Mouse (Mus musculus): ENCODE measurements around the gene Rnf43. TPM values are rescaled to one million over a fixed set of nuclear protein-coding genes. Genes with fewer than 3 reads are reported as not detected.

Gene Rnf43
- total and polyA plus RNA-seq, 3 experiments, result 14.6 to 17.3 TPM; not detected in 1

DNA sequence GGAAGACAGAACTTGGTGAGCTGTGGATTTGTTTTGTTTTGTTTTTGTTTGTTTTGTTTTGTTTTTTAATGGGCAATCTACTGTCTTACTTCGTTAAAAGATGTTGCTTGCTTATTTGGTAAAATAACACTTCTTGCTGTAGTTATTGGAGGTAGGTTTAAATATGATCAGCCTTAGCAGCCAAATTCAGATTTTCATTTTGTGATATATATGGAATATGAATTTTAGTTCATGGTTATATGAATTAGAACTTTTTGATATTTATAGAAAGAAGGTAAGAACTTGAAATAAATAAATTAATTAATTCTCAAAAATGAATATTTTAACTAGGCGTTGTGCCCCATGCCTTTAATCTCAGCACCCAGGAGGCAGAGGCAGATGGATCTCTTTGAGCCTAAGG, 3.1 kb downstream of the Rnf43 start:
- no peaks in the 10 kb centered on the region for H3K9me3 ChIP-seq (replicated peaks; ENCODE audit: insufficient read depth, low read length)
- H3K79me2 ChIP-seq (ENCODE audit: control insufficient read depth, insufficient read depth, low read length, poor library complexity), result peaks cover 18% of the 10 kb centered on the region
- H3K27me3 ChIP-seq (ENCODE audit: control insufficient read depth in 1 of 2, insufficient read depth in 2 of 2, low read length in 2 of 2), result peaks cover 6 to 11% of the 10 kb centered on the region in 2 experiments; a peak in 3 of 4 replicates
- peaks cover 3 to 7% of the 10 kb centered on the region in 2 experiments; a peak in 3 of 4 replicates for H3K4me1 ChIP-seq (ENCODE audit: control insufficient read depth in 1 of 2, insufficient read depth in 2 of 2, low read length in 2 of 2)
- peak overlapping the region; percentile 75 for H3K27ac ChIP-seq (ENCODE audit: control insufficient read depth, low read depth, low read length)
- TF ChIP-seq MAFK (IDR thresholded peaks at IDR 0.05; ENCODE audit: borderline replicate concordance, low read depth, low read length) (no peak), USF2 (IDR thresholded peaks at IDR 0.05; ENCODE audit: borderline replicate concordance in 1 of 2, insufficient read depth in 1 of 2, low read depth in 1 of 2, low read length in 2 of 2) (no peak), MYB (IDR thresholded peaks at IDR 0.05; ENCODE audit: low read depth, low read length) (no peak), CHD1 (IDR thresholded peaks at IDR 0.05; ENCODE audit: low read depth, low read length) (peak; percentile 92), SIN3A (IDR thresholded peaks at IDR 0.05; ENCODE audit: low read length) (no peak; the same call in 1 of the 2 replicates), BHLHE40 (IDR thresholded peaks at IDR 0.05; ENCODE audit: borderline replicate concordance, low read depth, low read length) (no peak)
- no peak for DNase-seq (ENCODE audit: low read depth, low spot score)
- H3K9ac ChIP-seq (ENCODE audit: control insufficient read depth, low read depth, low read length, poor library complexity, severe bottlenecking), result peak overlapping the region; percentile 64
- peak overlapping the region; percentile 53 to 64 for H3K4me3 ChIP-seq (ENCODE audit: control insufficient read depth in 1 of 2, insufficient read depth in 1 of 2, low read depth in 2 of 2, low read length in 2 of 2)
- H3K36me3 ChIP-seq (ENCODE audit: control insufficient read depth in 1 of 2, insufficient read depth in 2 of 2, low read length in 2 of 2), result peaks cover 0 to 16% of the 10 kb centered on the region in 2 experiments; a peak in 2 of 4 replicates

DNA sequence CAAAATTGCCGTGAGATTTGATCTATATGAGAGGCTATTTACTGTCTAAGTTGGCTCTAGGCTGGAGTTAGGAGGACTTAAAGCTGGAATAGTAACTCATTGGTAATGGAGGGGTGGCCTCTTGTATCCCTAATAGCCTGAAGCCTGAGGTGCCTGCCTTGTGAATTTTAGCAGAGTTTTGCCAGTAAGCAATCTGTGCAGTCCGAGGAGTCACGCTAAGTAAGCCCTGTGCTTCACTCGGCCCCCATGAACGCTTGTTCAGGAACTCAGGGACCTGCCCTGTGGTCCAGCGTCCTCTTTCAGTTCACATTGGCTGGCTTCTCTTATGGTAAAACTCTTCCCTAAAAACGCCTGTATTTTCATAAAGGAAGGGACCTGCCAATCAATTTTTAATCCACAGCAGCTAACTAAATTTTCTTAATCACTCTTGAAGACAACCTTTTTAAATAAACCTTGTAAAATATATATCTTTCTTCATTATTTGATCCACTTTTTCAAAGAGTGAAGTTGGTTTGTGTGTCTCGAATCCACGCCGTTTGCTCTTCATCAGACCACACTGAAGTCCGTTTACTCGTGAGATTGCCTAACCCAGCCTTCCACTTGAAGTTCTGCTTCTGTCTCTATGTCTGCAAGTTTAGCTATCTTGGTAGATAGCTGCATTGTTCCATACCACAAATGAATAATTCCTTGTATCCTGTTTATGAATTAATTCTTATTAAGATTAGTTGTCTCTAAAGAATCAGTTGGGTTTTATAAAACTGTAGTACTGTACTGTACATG, 3.9 kb downstream of the Rnf43 start:
- no peak for TF ChIP-seq CHD1 (IDR thresholded peaks at IDR 0.05; ENCODE audit: low read depth, low read length)
- TF ChIP-seq POLR2A (IDR thresholded peaks at IDR 0.05; ENCODE audit: control insufficient read depth in 1 of 2, insufficient read depth in 1 of 2, low read depth in 1 of 2, low read length in 2 of 2, poor library complexity in 1 of 2), result peak in 1 of 2 experiments; percentile 22; a peak in 1 of 4 replicates
- no peak for TF ChIP-seq MAX (IDR thresholded peaks at IDR 0.05; ENCODE audit: low read length)
- TF ChIP-seq BHLHE40 (IDR thresholded peaks at IDR 0.05; ENCODE audit: borderline replicate concordance, low read depth, low read length), result no peak
- no peak for TF ChIP-seq KAT2A (conservative IDR thresholded peaks at IDR 0.05; ENCODE audit: low read depth, low read length)
- TF ChIP-seq SMC3 (IDR thresholded peaks at IDR 0.05; ENCODE audit: low read depth, low read length), result no peak
- TF ChIP-seq TBP (IDR thresholded peaks at IDR 0.05; ENCODE audit: low read depth, low read length), result peak; percentile 50; the same call in 1 of the 2 replicates
- TF ChIP-seq NRF1 (IDR thresholded peaks at IDR 0.05; ENCODE audit: insufficient read depth, low read depth, low read length, poor library complexity, severe bottlenecking), result no peak
- TF ChIP-seq TAL1 (IDR thresholded peaks at IDR 0.05; ENCODE audit: low read length), result no peak
- no peak for TF ChIP-seq TCF12 (IDR thresholded peaks at IDR 0.05; ENCODE audit: low read depth, low read length)
- no peak for TF ChIP-seq E2F4 (IDR thresholded peaks at IDR 0.05; ENCODE audit: borderline replicate concordance, low read depth, low read length)
- TF ChIP-seq MYC (IDR thresholded peaks at IDR 0.05; ENCODE audit: low read depth, low read length), result no peak; the same call in 1 of the 2 replicates
- no peak for TF ChIP-seq POLR2AphosphoS2 (IDR thresholded peaks at IDR 0.05; ENCODE audit: low read length)
- peak; percentile 35; the same call in 1 of the 2 replicates for TF ChIP-seq SIN3A (IDR thresholded peaks at IDR 0.05; ENCODE audit: low read length)
- TF ChIP-seq POLR2AphosphoS5 (IDR thresholded peaks at IDR 0.05; ENCODE audit: borderline replicate concordance, low read depth, low read length), result no peak
- TF ChIP-seq ZKSCAN1 (IDR thresholded peaks at IDR 0.05; ENCODE audit: low read depth, low read length), result no peak
- TF ChIP-seq MYB (IDR thresholded peaks at IDR 0.05; ENCODE audit: low read depth, low read length), result no peak
- TF ChIP-seq ZNF384 (IDR thresholded peaks at IDR 0.05; ENCODE audit: low read depth, low read length), result no peak
- no peak for TF ChIP-seq MAFK (IDR thresholded peaks at IDR 0.05; ENCODE audit: borderline replicate concordance, low read depth, low read length)

More for the DNA sequence above, 3.9 kb downstream of the Rnf43 start:
- Histone ChIP-seq H3K4me3 (ENCODE audit: control insufficient read depth in 1 of 2, insufficient read depth in 1 of 2, low read depth in 2 of 2, low read length in 2 of 2) (peak overlapping the region; percentile 53 to 64), H3K9me3 (replicated peaks; ENCODE audit: insufficient read depth, low read length) (no peaks in the 10 kb centered on the region), H3K4me1 (ENCODE audit: control insufficient read depth in 1 of 2, insufficient read depth in 2 of 2, low read length in 2 of 2) (peaks cover 3 to 7% of the 10 kb centered on the region in 2 experiments; a peak in 3 of 4 replicates), H3K27ac (ENCODE audit: control insufficient read depth, low read depth, low read length) (peak overlapping the region; percentile 75), H3K79me2 (ENCODE audit: control insufficient read depth, insufficient read depth, low read length, poor library complexity) (peaks cover 18% of the 10 kb centered on the region), H3K27me3 (ENCODE audit: control insufficient read depth in 1 of 2, insufficient read depth in 2 of 2, low read length in 2 of 2) (peaks cover 6 to 11% of the 10 kb centered on the region in 2 experiments; a peak in 3 of 4 replicates), H3K9ac (ENCODE audit: control insufficient read depth, low read depth, low read length, poor library complexity, severe bottlenecking) (peak overlapping the region; percentile 64), H3K36me3 (ENCODE audit: control insufficient read depth in 1 of 2, insufficient read depth in 2 of 2, low read length in 2 of 2) (peaks cover 0 to 16% of the 10 kb centered on the region in 2 experiments; a peak in 2 of 4 replicates)
- peak; percentile 80 for DNase-seq (ENCODE audit: low read depth, low spot score)
